Mouse (Mus musculus): ENCODE measurements at regions not wholly inside any gene's neighbourhood (a gene's known extent, or its start where the extent isn't known, plus 50 kb on each side); places are given as distances from the start of the nearest gene placed in this dataset.

DNA sequence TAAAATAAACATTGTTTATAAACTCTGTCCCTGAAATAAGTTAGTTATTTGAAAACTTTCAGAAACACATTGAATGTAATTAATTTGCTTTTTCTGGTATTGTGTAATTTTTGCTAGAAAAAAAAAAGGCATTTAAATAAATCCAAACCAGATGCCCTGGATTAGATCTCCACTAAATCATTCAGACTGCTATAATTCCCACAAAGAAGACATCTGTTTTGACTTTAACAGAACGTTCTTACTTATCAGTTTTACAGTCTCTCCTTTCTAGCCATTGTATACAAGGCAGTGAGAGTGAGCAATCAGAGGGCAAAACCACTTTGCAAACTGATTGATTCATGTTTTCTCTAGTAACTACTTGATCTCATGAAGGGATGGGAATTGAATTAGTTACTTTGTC is 478.8 kb downstream of the Slitrk6 start:
- no peak for DNase-seq (ENCODE audit: inconsistent ontology term)

DNA sequence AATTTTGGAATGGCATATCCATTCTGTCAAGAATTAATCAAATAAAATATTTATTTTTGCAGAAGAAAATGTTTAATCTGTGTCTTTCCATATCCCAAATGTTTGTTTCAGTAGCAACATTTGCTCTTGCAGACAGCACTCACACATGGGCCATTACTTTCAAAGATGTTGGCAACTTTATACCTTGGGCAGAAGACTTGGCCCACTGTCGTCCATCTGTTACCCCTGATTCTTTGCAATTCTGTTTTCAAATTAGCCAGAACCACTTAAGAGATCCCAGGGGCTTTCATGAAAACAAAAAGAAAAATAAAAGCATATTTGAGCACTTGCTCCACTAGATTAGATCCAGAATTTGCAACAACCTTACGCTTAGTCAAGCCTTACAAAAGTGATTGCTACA is 483.7 kb downstream of the Slitrk6 start:
- no peak for DNase-seq (ENCODE audit: inconsistent ontology term)

DNA sequence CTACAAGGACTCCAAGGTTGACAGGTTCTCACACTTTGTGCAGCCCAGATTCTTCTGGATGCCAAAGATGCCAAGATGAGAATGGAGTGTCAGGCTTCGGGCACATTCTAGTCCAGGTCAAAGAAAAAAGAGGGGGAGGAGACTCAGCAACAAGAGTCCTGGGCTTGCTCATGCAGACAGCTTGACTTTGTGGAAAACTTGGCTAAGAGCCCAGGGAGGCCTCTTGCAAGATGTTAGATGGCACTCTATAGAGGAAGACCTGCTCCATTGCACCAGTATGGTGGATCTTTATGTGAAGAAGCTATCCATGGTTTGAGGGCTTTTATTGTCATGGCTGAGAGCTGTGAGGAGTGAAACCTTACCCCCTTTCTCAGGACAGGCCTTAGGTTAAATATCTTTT is 510.5 kb downstream of the Slitrk6 start:
- DNase-seq (ENCODE audit: inconsistent ontology term): no peak

DNA sequence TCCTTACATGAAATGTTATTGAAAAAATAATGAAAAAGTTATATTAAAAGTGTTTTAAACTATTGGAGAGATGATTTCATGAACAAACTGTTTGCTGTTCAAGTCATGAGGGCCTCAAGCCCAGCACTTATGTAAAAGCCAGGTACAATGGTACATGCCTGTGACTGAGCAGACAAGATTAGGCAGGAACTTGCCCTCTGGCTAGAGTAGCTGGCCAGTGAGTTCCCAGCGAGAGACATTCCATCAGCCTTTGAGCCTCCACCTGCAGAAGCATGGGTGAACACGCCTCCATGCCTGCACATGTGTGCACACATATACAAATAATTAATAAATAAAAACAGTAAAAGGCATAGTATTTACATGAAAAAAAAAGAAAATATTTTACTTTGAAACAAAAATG is 511.4 kb downstream of the Slitrk6 start:
- DNase-seq (ENCODE audit: inconsistent ontology term): no peak

- DNase-seq (ENCODE audit: inconsistent ontology term): peak; percentile 84
Observed at GRCm38 (mm10) chr14:110238800-110239199, 516.1 kb downstream of the Slitrk6 start.

GRCm38 (mm10) chr14:110224678-110225446 is 530.1 kb downstream of the Slitrk6 start:
- no peak for DNase-seq (ENCODE audit: inconsistent ontology term)

DNA sequence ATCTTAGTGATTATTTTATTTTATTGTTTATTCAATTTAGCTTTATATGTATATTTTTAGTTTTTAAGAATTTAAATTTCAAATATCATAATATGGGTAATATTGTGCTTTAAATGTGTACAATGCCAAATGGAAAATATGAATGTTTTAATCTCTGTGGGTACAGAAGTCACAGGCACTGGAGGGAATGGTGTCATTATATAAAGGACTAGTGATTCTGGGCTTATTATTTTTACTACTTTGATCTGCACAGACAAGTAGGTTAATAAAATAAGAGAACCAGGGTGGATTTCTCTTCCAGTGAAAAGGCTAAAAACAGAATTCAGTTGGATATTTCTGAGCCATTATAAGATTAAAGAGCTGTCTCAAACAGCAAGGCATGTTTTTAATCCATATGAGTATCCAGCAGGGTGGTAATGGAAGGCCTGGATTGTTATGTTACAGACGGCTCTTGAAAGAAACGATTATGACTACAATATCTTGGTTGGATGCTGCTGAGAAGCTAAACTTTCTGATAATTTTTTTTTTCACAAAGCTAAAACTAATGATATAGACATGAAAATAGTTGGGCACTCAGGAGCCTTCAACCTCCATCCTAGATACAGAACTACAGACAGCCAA is 563.9 kb downstream of the Slitrk6 start:
- no peak for DNase-seq (ENCODE audit: inconsistent ontology term)

GRCm38 (mm10) chr14:110190471-110190870 is 564.5 kb downstream of the Slitrk6 start:
- no peak for DNase-seq (ENCODE audit: inconsistent ontology term)

DNA sequence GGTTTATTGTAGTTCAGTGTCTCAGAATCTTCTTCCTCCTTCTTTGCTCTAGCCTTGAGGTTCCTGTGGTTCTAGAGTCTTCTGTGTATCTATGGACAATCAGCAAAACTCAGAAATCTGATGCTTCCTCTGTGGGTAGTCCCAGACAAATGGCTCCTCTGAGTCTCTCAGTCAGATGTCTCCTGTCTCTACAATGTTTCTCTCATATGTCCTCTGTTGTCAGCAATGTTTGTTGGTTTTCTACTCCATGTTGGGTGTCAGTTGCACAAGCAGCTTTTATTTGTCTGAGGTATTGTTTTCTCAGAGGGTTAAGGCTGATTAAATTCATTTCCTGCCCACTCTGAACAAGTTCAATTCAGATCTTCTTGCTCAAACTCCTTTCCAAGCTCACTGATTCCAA is 575.8 kb downstream of the Slitrk6 start:
- no peak for DNase-seq (ENCODE audit: inconsistent ontology term)

- no peak for DNase-seq (ENCODE audit: inconsistent ontology term)
Observed at GRCm38 (mm10) chr14:110171162-110172117, 583.5 kb downstream of the Slitrk6 start.

GRCm38 (mm10) chr14:110168632-110169031 is 586.3 kb downstream of the Slitrk6 start:
- DNase-seq (ENCODE audit: inconsistent ontology term): peak; percentile 18

GRCm38 (mm10) chr14:110128265-110128664 is 626.7 kb downstream of the Slitrk6 start:
- DNase-seq (ENCODE audit: inconsistent ontology term): no peak

- no peak for DNase-seq (ENCODE audit: inconsistent ontology term)
Observed at GRCm38 (mm10) chr14:110125936-110126710, 628.8 kb downstream of the Slitrk6 start.

DNA sequence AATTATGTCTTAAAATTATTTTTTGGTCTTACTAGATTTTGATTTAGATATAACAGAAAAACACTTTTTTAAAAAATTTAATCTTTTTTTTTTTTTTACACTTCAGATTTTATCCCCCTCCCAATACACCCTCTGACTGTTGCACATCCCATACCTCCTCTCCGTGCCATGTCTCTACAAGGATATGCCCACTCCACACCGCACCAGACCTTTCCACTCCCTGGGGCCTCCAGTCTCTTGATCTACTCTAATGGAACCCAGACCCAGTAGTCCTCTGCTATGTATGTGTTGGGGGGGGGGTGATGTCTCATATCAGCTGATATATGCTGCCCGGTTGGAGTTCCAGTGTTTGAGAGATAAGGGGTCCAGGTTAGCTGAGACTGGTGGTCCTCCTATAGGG is 632.2 kb downstream of the Slitrk6 start:
- no peak for DNase-seq (ENCODE audit: inconsistent ontology term)

GRCm38 (mm10) chr14:110115578-110115977 is 639.4 kb downstream of the Slitrk6 start:
- no peak for DNase-seq (ENCODE audit: inconsistent ontology term)

GRCm38 (mm10) chr14:110100852-110101251 is 654.1 kb downstream of the Slitrk6 start:
- no peak for DNase-seq (ENCODE audit: inconsistent ontology term)

DNA sequence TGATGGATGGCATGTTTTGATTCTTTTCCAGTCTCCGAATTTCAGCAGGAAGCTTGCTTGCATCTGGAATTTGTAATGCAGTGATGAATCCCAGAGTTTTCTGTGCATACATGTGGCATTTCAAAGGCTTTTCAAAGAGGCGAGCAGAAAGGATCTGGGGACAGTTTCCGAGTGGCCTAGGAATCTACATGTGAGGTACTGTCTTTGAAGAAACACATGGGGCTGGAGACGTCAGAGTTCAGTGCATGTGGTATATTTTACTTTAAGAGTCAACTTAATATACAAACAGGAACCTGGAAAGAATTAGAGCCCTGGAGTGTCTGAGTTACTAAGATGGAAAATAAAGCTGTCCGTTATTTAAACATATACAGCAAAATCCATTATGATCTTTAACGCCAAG is 676.6 kb downstream of the Slitrk6 start:
- DNase-seq (ENCODE audit: inconsistent ontology term): no peak

DNA sequence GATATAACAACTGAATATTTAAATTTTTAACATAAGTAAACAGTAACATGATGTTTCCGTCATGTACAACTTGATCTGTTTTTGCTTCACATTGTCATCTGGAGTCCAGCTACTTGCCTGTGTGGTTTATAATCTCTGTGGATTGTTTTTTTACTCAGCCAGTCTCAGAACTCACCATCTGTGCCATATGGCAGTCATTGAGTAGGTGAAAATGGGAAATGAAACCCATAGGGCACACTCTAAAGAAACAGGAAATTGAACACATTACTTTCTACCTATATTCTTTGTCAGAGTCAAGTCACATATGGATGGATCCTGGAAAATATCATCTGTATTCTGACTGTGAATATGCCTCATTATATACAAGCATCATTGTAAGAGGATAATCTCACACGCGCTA is 707.2 kb downstream of the Slitrk6 start:
- no peak for DNase-seq (ENCODE audit: inconsistent ontology term)

- DNase-seq (ENCODE audit: inconsistent ontology term): no peak
Observed at GRCm38 (mm10) chr14:110043211-110043610, 711.7 kb downstream of the Slitrk6 start.

GRCm38 (mm10) chr14:110021812-110022211 is 733.1 kb downstream of the Slitrk6 start:
- DNase-seq (ENCODE audit: inconsistent ontology term): no peak

GRCm38 (mm10) chr14:110015126-110015525 is 739.8 kb downstream of the Slitrk6 start:
- no peak for DNase-seq (ENCODE audit: inconsistent ontology term)

DNA sequence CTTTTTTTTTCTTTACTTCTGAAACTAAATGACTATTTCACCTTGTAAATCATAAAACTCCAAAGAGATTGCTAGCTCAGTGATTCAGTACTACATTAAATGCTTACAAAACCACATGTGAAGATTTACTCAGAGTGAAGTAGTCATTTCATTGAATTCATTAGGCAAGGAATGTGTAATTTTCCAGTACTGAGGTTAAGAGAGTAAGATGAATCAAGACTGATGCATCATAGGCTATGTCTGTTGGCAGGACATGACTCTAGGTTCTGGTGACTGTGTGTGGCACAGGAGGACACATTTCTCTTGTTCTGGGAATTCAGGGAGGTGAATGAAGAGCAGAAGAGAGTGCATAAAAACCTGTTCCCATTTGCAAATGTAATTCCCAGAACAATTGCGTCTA is 741.7 kb downstream of the Slitrk6 start:
- peak; percentile 89 for DNase-seq (ENCODE audit: inconsistent ontology term)
